Mouse (Mus musculus) heart, adult 9 months (tissue): ENCODE results near the gene Wrap53.
A peak's percentile ranks its signal among the peaks of the same experiment; 100 is the strongest.
"Not testable (repeated sequence)": the region's sequence is repeated elsewhere in the genome, so short reads cannot be mapped to it uniquely, and the experiment has no call there.

Experiments
- DNase-seq, 2 experiments: peaks; one replicate each; pipeline ENCODE4 v3.0.0; 2022; ENCODE audit warnings: low spot score in 2 of 2

Wrap53 gene

DNA sequence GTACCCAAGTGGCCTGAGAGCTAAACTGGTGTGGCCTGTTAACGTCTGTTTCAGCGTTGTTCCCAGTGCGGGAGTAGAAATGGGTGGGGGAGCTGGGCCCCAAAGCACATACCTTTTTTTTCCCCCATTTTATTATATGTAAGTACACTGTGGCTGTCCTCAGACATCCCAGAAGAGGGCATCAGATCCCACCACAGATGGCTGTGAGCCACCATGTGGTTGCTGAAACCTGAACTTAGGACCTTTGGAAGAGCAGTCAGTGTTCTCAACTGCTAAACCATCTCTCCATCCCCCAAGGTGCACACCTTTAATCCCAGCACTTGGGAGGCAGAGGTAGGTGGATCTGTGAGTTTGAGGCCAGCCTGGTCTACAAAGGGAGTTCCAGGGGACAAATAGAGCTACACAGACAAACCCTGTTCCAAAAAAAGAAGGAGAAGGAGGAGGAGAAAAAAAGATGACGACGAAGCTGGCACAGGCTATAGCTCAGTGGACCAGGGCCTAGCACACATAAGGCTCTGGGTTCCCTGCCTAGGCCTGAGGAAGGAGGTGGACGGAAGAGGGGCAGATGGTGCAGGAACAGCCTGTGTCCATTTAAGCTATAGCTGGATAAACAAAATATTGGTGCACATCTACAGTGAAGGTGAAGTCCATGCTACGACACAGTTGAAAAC, 47.4 kb downstream of the Wrap53 start:
- no peak for DNase-seq

DNA sequence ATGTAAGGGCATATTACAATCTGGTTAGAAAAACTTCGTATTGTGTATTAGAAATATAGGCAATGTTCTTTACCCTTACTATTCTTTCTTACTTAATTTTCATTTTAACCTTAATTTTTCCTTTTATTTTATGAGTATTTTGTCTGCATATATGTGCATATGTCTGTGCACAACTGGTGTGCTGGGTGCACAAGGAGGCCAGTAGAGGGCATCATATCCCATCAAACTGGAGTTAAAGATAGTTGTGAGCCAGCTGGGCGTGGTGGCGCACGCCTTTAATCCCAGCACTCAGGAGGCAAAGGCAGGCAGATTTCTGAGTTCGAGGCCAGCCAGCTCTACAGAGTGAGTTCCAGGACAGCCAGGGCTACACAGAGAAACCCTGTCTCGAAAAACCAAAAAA, 49.3 kb downstream of the Wrap53 start:
- DNase-seq, result not testable (repeated sequence)

DNA sequence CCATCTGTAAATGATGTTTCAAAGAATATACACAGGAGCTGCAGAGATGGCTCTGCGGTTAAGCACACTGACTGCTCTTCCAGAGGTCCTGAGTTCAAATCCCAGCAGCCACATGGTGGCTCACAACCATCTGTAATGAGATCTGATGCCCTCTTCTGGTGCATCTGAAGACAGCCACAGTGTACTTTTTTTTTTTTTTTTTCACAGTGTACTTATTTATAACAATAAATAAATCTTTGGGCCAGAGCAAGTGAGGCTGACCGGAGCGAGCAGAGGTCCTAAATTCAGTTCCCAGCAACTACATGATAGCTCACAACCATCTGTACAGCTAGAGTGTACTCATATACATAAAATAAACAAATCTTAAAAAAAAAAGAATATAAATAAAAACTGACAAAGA, 49.8 kb downstream of the Wrap53 start:
- DNase-seq, result not testable (repeated sequence)

DNA sequence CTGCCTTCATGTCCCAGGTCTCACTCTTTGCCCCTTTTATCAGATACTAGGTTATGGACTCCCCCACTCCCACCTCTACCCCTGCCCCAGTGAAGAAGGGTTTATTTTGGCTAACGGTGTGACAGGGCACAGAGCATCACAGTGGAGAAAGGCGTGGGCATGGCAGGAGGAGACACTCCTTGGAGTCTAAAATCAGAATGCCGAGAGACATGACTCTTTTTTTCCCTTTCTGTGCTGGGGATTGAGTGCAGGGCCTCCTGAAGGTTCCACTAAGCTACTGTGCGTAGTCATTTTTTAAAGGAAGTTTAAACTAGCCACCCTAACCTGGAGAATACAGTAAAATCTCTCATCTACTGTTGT, 52.0 kb downstream of the Wrap53 start:
- no peak for DNase-seq

DNA sequence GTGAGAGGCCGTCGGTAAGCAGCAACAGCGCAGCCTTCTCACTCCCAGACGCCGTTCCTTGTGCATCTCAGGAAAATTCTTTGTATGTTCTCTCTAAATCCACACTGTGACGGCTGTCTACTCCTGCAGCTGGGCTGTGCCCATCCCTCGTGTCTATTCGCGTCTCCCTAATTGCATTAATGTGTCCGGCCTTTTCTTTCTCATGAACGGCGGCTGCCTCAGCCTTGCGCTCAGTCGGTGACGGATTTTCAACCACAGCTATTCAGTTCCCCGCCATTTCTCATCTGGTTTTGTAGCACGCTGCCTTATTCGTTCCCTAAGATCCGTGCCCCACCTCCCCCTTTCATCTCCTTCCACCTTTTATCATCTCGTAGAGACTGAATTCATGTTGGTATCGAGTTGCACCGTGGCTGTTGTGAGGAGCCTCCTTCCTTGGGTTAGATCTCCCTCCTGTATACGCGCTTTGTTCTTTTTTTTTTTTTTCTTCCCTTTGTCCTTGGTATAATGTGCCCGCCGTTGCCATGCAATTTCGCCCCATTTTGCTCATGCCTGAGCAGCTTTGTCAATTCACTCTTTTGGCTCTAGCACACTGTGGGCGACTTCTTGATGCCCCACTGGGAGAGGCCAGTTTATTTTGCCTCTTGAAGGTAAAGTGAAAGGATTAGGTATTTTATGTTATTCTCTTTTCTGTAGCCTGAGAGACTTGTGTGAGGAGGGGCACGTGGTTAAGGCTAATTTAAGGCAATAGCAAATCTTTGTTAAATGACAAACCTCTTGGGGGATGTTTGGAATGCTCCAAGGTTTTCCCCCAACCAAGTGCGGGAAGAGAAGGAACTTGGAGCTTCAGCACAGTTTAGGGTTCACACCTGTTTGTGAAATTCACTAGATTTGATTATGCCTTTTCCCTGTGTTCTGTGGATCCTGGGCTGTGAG, 52.7 kb downstream of the Wrap53 start:
- no peak for DNase-seq

DNA sequence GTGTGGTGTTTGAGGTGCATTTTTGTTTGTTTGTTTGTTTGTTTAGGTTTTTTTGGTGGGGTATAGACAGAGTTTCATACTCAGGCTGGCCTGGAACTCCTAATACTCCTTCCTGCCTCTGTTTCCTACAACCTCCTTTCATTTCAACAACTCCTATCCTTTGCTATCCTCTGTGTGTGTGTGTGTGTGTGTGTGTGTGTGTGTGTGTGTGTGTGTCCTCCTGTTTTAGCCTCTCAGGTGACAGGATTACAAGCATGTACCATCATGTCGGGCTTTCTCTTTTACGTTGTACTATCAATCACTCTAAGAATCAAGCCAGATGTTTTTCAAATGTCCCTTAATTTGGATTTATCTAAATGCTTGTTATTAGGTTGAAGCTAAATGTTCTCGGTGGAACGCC, 53.4 kb downstream of the Wrap53 start:
- no peak for DNase-seq

DNA sequence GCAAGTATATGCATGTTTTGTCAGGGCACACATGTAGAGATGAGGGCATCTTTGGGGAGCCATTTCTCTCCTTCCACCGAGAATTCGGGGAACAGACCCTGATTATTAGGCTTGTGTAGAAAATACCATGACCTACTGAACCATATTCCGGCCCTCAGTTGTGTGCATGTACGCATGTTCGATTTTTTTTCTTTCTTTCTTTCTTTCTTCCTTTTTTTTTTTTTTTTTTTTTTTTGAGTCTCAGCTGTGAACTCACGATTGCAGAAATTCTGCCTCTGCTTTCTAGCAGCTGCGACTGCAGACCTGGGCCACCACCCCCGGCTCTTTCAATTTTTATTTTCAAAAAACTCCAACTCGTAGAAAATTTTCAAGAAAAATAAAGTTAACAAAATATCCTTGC, 54.4 kb downstream of the Wrap53 start:
- DNase-seq, result no peak

DNA sequence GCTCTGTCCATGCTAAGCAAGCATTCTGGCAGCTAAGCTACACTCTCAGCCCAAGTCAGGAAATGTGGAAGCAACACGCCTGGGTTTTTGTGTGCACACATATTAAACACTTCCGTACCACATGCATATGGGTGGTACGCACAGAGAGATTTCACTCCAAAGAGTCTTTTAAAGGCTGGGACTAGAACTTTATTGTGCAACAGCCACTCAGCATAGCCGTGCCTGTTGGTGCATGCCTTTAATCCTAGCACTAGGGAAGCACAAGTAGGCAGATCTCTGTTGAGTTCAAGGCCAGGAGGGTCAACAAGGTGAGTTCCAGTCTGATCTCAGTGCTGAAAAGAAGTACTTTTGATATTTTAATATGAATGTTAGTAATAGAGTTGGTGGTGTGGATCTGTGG, 56.4 kb downstream of the Wrap53 start:
- no peak for DNase-seq

DNA sequence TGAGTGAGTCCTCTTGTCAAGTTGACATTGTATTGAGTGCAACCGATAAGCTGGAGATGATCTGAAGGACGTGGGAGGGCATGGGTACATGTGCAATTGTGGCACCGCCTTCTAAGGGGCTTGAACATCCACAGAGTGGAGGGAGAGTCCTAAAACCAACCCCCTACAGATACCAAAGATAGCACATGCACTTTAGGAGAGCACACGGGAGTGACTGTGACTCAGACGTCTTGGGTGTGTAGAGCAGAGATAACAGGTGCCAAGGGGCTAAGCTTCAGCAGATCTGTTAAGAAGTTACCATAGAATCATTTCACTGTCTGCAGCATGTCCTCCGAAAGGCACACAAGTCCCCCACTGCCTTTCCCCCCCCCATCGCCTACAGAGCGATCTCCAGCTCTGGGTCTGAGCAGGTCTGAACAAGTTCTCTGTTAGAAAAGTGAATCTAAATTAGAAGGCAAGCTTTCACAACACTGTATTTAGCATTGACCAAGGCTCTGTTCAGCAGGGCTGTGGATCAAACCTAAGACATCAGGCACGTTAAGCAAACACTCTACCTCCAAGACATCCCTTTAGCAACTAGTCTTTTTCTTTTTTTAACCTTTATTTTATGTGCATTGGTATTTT, 58.4 kb downstream of the Wrap53 start:
- DNase-seq, result no peak

DNA sequence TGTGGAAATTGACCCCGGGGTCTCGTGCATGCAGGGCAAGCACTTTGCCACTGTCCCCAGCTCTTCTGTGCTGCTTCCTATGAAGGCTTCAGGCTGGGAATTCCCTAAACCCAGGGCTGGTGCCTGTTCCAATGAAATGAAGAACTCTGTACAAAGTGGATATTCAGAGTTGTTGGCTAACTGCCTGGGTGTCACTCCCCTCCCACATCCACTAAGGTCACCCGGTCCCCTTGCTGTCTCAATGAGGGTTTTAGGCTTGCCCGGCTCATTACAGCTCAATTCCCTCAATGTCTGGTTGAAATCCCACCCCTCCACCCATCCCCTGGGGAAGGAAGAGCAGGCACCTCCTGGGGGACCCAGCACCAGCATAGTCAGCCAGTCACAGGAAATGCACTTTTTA, 60.1 kb downstream of the Wrap53 start:
- DNase-seq, result no peak

DNA sequence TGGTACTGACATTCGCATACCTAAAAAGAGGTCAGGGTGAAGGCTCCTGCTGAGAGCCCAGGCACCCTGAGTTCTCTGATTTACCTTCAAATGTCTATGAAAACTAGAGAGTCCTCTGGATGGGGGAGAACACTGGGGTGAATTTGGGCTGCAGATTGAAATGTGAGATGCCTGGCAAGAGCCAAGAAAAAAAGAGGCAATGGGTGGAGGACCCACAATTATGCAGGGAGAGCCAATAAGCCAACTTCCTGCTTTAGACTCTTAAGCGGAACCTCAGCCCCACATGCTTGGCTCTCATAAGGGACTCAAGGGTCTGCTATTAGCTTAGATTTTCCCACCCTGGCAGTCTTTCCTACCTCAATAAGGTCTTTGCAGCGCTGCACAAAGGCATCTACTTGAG, 63.4 kb downstream of the Wrap53 start:
- DNase-seq, result no peak

DNA sequence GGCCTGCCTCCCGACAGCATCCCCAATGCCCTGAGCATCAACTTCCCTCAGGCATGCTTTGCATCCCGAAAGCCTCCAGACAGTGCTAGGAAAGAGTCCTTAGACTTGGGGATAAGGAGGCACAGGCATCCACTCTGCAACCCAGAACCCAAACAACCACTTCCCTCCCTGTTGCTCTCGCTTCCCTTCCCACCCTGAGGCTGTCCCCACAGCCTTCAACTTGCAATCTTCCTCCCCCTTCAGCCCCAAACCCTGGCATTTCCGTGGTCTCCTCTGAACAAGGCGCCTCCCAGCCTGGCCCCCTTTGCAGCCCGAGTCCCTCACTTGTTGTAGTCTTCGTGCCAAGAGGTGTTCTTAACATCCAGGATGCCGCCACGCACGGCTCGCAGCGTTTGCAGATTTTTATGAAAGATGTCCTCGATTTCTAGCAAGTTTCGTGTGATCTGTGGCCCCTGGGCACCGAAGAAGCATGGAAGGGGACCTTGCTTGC, 63.9 kb downstream of the Wrap53 start:
- no peak for DNase-seq

DNA sequence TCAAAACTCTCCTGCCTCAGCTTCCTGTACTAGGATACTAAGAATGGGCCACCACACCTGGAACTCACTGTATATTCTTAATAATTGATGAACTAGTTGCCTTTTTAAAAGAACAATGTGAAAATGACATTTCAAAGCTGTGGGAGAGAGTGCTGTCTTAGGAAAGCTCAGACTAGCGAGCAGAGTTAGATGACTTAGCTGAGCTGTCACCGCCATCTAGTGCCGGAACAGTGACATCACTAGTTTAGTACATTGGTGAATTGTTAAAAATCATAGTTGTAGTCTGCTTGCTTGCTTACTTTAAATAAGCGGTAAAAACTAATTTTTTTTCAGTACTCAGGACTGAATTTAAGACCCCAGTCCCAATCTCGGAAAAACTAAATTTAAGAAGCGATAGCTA, 66.2 kb downstream of the Wrap53 start:
- DNase-seq, result peak; percentile 17 to 39
